Mouse (Mus musculus) left cerebral cortex, postnatal 36 days (tissue): ENCODE data around the gene Itgav. TPM values are rescaled to one million over a fixed set of nuclear protein-coding genes. Genes with fewer than 3 reads are reported as not detected.

Source experiments
- DNase-seq, 2 experiments: peaks; one replicate each; pipeline ENCODE4 v3.0.0; 2021 to 2022; ENCODE audit warnings: low spot score in 2 of 2, mixed read lengths in 1 of 2
- intact Hi-C: fragments of 180-260 bp; cut with DNase I; formaldehyde crosslinking; loops from one replicate; pipeline ENCODE4 v1.15.1; 2025
- total RNA-seq, 2 experiments: library from RNA; stranded (reverse); gene quantifications; 2 replicates each; pipeline ENCODE4 v1.2.3; 2021

The Itgav gene
- 100 to 1,000 TPM; 133 to 134 TPM for total RNA-seq

GRCm38 (mm10) chr2:83723921-83724826 is at the start of gene Itgav:
Gene Itgav (plus strand): TSS chr2:83724397.
- DNase-seq: peak; percentile 87
- intact Hi-C loops: loop anchor here (1.0 to 5.0 kb wide), 4 partner anchors 17 to 89 kb away; partner anchors contain the start of gene Fam171b

GRCm38 (mm10) chr2:83674421-83674820 is 49.8 kb upstream of the Itgav start:
- no peak for DNase-seq
- intact Hi-C loops: no loop called here

GRCm38 (mm10) chr2:83674896-83675295 is 49.3 kb upstream of the Itgav start:
- DNase-seq: no peak
- intact Hi-C loops: no loop called here

GRCm38 (mm10) chr2:83675681-83676080 is 48.5 kb upstream of the Itgav start:
- DNase-seq: no peak
- intact Hi-C loops: no loop called here

- intact Hi-C loops: no loop called here
- no peak for DNase-seq
Observed at GRCm38 (mm10) chr2:83676226-83676870, 47.8 kb upstream of the Itgav start.

GRCm38 (mm10) chr2:83681332-83681731 is 42.9 kb upstream of the Itgav start:
- no peak for DNase-seq
- intact Hi-C loops: no loop called here

- no peak for DNase-seq
- intact Hi-C loops: no loop called here
Observed at GRCm38 (mm10) chr2:83681785-83682184, 42.4 kb upstream of the Itgav start.

- intact Hi-C loops: no loop called here
Observed at GRCm38 (mm10) chr2:83682282-83682681, 41.9 kb upstream of the Itgav start.

GRCm38 (mm10) chr2:83683731-83684519 is 40.3 kb upstream of the Itgav start:
- intact Hi-C loops: no loop called here
- no peak for DNase-seq

More at GRCm38 (mm10) chr2:83682282-83682681, 41.9 kb upstream of the Itgav start:
- DNase-seq: no peak

GRCm38 (mm10) chr2:83684691-83685090 is 39.5 kb upstream of the Itgav start:
- no peak for DNase-seq
- intact Hi-C loops: no loop called here

- DNase-seq: no peak
- intact Hi-C loops: no loop called here
Observed at GRCm38 (mm10) chr2:83690372-83690771, 33.8 kb upstream of the Itgav start.

- intact Hi-C loops: no loop called here
- DNase-seq: no peak
Observed at GRCm38 (mm10) chr2:83692651-83693545, 31.3 kb upstream of the Itgav start.

GRCm38 (mm10) chr2:83694061-83694460 is 30.1 kb upstream of the Itgav start:
- intact Hi-C loops: no loop called here
- no peak for DNase-seq

GRCm38 (mm10) chr2:83695345-83696247 is 28.6 kb upstream of the Itgav start:
- intact Hi-C loops: no loop called here
- DNase-seq: no peak

GRCm38 (mm10) chr2:83698484-83698883 is 25.7 kb upstream of the Itgav start:
- intact Hi-C loops: no loop called here
- DNase-seq: no peak

- intact Hi-C loops: no loop called here
- no peak for DNase-seq
Observed at GRCm38 (mm10) chr2:83699324-83699723, 24.9 kb upstream of the Itgav start.

GRCm38 (mm10) chr2:83700667-83701066 is 23.5 kb upstream of the Itgav start:
- intact Hi-C loops: no loop called here
- DNase-seq: no peak

- DNase-seq: no peak
- intact Hi-C loops: loop anchor here (1.0 kb wide), 1 partner anchor 22 kb away; the partner anchor contains the start of gene Itgav
Observed at GRCm38 (mm10) chr2:83702411-83702810, 21.8 kb upstream of the Itgav start.
